Mouse (Mus musculus) macrophage (primary cell): ENCODE data around the gene Hsf5. TPM values are rescaled to one million over a fixed set of nuclear protein-coding genes. Genes with fewer than 3 reads are reported as not detected.

Experiments used
- H3K27ac ChIP-seq: fragments of 350-480 bp; formaldehyde crosslinking; 2 replicates; pipeline ENCODE4 v1.9.0; 2021
- H3K36me3 ChIP-seq: fragments of 350-480 bp; formaldehyde crosslinking; 2 replicates; pipeline ENCODE4 v1.9.0; 2021; ENCODE audit errors: inconsistent target
- H3K4me3 ChIP-seq: fragments of 350-480 bp; formaldehyde crosslinking; 2 replicates; pipeline ENCODE4 v1.9.0; 2021; ENCODE audit errors: inconsistent target
- H3K79me2 ChIP-seq: fragments of 350-480 bp; formaldehyde crosslinking; 2 replicates; pipeline ENCODE4 v1.9.0; 2021; ENCODE audit errors: inconsistent target
- WGBS: methylation state at CpG from one replicate; pipeline ENCODE4 v1.1.7; 2026; ENCODE audit warnings: inconsistent platforms; ENCODE audit not compliant: missing documents; 5-methylcytosine and 5-hydroxymethylcytosine counted together
- polyA plus RNA-seq: library from polyadenylated mRNA; stranded (reverse); fragments of 250-400 nt; gene quantifications from 3 replicates; pipeline ENCODE4 v1.2.4, GENCODE M21; 2018; ENCODE audit warnings: inconsistent platforms

The Hsf5 gene
- polyA plus RNA-seq, 1 experiment from 2014 or later = not detected

- H3K27ac ChIP-seq = no peak overlapping the region
- H3K79me2 ChIP-seq = no peaks in the 10 kb centered on the region
- H3K4me3 ChIP-seq = no peak overlapping the region
- H3K36me3 ChIP-seq = no peaks in the 10 kb centered on the region
- WGBS = 90% methylated on average over 7 of the region's 7 CpGs
Measured at GRCm38 (mm10) chr11:87678976-87679375, 62.0 kb downstream of the Hsf5 start.

GRCm38 (mm10) chr11:87680786-87681185, 63.8 kb downstream of the Hsf5 start:
- 89% methylated on average over 9 of the region's 9 CpGs for WGBS
- Histone ChIP-seq H3K27ac (no peak overlapping the region), H3K36me3 (no peaks in the 10 kb centered on the region), H3K79me2 (no peaks in the 10 kb centered on the region), H3K4me3 (no peak overlapping the region)

GRCm38 (mm10) chr11:87682096-87682495, 65.1 kb downstream of the Hsf5 start:
- Histone ChIP-seq H3K79me2 (no peaks in the 10 kb centered on the region), H3K36me3 (no peaks in the 10 kb centered on the region), H3K27ac (no peak overlapping the region), H3K4me3 (no peak overlapping the region)
- WGBS = 93% methylated on average over 12 of the region's 12 CpGs

DNA sequence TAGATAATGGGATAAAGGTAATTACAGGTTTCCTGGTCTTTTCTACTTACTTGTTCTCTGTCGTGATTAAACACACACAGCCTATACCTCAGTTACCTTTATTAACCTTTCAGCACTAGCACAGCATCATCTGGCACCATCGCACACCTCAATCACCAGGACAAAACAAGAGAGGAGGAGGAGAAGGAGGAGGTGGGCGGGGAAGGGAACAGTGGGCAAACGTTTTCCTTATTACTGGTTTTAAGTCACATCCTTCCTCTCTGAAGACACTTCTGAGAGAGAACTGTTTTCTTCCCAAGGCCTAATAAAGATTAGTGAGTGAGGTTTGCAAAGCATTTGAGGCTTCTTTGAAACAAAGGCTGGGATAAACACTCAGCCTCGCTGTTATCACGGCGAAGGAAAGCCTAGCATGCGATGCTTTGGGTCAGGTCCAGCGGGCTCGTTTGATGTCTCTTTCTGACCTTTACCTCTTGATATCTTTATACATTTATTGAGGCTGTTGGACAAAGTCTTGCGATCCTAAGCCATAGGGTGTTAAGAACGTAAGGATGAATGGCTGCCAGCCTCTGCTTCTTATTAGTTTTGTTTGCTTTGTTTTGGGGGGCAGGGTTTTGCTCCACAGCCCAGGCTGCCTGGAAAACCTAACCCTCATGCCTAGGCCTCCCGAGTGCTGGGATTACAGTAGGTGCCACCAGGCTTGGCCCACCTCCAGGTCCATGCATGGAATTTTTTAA, 66.0 kb downstream of the Hsf5 start:
- Histone ChIP-seq H3K4me3 (no peak overlapping the region), H3K36me3 (no peaks in the 10 kb centered on the region)
- WGBS = 72% methylated on average over 13 of the region's 13 CpGs

GRCm38 (mm10) chr11:87686407-87686806, 69.4 kb downstream of the Hsf5 start:
- 62% methylated on average over 7 of the region's 7 CpGs for WGBS
- Histone ChIP-seq H3K4me3 (no peak overlapping the region), H3K79me2 (no peaks in the 10 kb centered on the region), H3K27ac (no peak overlapping the region), H3K36me3 (no peaks in the 10 kb centered on the region)

More for the DNA sequence above, 66.0 kb downstream of the Hsf5 start:
- H3K79me2 ChIP-seq = no peaks in the 10 kb centered on the region
- H3K27ac ChIP-seq = no peak overlapping the region

DNA sequence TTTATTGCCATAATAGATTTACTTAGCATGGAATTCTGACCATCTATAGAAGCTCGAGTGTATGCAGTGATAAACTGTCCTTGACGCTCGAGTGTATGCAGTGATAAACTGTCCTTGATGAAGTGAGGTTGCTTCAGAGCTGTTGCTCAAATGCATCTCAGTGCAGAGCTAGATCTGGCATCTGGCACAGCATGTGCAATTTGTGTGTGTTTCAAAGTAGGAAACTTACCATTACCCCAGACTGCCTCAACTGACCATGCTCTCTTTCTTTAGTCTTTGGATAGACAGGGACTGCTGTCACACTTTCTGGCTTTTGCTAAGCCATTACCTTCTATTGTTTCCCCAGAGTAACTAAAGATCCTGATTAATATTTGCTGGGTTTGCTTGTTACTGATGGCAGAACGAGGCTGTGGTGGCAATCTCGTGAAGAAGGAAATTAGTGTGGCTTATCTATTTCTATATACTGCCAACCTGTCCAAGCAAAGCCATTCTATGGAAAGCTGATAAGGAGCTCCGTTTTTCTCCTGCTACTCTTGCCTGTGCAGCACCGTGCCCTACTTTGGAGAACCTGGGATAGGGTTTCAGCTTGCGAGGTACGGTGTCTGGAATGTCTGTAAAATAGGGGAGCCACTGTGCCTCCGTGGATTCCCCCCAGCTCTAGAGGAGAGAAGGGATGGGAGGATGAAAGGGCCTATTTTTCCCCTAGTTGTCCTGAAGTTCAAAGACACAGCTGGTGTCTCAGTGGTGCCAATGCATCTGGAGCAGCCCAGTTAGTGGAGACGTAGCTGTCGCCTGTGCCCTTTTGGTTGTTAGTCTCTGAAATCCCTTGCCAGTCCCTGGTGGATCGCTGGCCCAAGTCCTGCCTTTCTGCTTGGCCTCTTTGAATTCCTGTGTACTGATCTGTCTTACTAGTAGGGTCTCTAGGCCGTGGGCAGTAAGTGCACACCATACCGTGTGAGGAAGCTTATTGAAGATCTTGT, 70.6 kb downstream of the Hsf5 start:
- 93% methylated on average over 15 of the region's 15 CpGs for WGBS
- H3K79me2 ChIP-seq = no peaks in the 10 kb centered on the region
- no peak overlapping the region for H3K27ac ChIP-seq
- no peaks in the 10 kb centered on the region for H3K36me3 ChIP-seq
- H3K4me3 ChIP-seq = no peak overlapping the region

DNA sequence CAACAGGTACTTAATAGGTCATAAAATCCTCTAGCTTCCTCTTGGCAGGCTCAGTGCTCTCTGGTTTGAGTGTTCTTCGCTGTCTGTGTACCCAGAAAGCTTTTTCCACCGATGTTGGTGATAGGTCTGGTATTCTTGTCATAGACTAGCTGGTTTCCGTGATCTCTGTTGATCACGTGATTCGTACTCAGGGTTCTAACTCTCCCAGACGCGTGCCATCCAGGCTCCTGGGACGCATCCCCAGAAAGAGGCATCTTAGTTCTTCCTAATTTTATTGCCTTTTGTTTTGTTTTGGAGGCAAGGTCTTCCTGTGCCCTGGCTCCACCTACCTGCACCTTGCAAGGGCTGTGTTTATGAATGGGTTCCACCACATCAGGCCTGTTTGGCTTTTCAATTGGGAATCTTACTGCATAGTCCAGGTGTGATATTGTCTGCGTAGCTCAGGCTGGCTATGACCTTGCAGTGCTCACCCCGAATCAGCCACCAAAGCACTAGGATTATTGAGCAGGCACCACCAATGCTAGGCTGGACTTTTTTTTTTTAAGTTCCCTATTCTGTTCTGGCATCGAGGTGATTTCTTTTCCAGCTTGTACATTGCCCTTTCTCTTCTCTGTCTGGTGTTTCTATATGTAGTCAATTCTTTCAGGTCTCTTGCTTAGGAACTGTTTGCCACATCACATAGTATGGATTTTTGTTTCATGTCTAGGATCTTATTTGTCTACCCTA, 71.7 kb downstream of the Hsf5 start:
- H3K36me3 ChIP-seq = no peaks in the 10 kb centered on the region
- H3K79me2 ChIP-seq = no peaks in the 10 kb centered on the region
- WGBS = 77% methylated on average over 11 of the region's 11 CpGs
- no peak overlapping the region for H3K27ac ChIP-seq
- no peak overlapping the region for H3K4me3 ChIP-seq

DNA sequence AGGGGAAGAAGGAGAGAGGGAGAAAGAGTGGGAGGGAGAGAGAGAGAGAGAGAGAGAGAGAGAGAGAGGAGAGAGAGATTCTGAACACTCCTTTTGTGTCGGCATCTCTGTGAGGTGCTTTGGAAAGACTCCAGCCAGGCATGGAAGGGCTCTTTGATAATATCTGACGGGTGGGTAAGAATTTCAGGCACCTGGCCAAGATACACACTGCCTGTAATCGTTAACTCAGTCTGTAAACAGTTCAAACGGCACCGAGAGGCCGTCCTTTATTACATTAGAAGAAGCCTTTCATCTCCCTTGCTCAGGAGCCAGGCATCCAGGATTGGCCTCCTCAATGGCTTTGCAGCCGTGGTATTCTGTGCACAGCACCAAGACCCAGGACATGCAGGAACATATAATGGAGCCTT, 72.4 kb downstream of the Hsf5 start:
- WGBS = 40% methylated on average over 7 of the region's 7 CpGs
- H3K36me3 ChIP-seq = no peaks in the 10 kb centered on the region
- H3K27ac ChIP-seq = no peak overlapping the region
- no peaks in the 10 kb centered on the region for H3K79me2 ChIP-seq
- H3K4me3 ChIP-seq = no peak overlapping the region

- Histone ChIP-seq H3K27ac (no peak overlapping the region), H3K79me2 (no peaks in the 10 kb centered on the region), H3K36me3 (no peaks in the 10 kb centered on the region), H3K4me3 (no peak overlapping the region)
- WGBS = 51% methylated on average over 16 of the region's 16 CpGs
Measured at GRCm38 (mm10) chr11:87690054-87690740, 73.2 kb downstream of the Hsf5 start.

DNA sequence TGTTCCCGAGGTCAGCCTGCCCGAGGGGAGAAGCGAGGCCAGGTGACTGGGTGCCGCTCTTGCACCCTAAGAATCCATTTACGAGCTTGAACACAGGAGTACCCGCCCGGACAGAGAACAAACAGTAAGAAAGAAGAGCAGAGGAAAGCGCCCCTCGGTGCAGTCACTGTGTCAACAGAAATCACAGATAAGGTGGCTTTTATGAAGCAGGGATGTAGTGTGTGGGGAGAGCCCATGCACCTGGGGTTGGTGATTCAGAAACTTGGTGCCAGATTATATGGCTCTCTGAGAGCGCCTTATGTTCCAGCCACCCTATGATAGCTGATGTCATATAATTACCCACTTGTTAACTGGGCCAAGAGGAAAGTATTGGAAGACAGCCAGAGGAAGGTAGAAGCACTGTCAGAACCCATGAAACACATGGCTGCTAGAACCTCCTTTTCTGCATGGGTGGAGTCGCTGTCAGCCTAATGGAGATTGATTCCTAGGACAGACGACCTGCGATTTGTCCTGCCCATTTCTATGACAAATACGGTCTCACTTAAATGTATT, 80.2 kb downstream of the Hsf5 start:
- no peak overlapping the region for H3K4me3 ChIP-seq
- H3K27ac ChIP-seq = no peak overlapping the region
- 91% methylated on average over 14 of the region's 14 CpGs for WGBS
- H3K79me2 ChIP-seq = no peaks in the 10 kb centered on the region
- no peaks in the 10 kb centered on the region for H3K36me3 ChIP-seq

GRCm38 (mm10) chr11:87698126-87698525, 81.2 kb downstream of the Hsf5 start:
- H3K36me3 ChIP-seq = no peaks in the 10 kb centered on the region
- no peak overlapping the region for H3K27ac ChIP-seq
- WGBS = 97% methylated on average over 4 of the region's 4 CpGs

GRCm38 (mm10) chr11:87701108-87701507, 84.1 kb downstream of the Hsf5 start:
- WGBS = 87% methylated on average over 6 of the region's 6 CpGs
- Histone ChIP-seq H3K27ac (no peak overlapping the region), H3K79me2 (no peaks in the 10 kb centered on the region), H3K4me3 (no peak overlapping the region), H3K36me3 (no peaks in the 10 kb centered on the region)

More at GRCm38 (mm10) chr11:87698126-87698525, 81.2 kb downstream of the Hsf5 start:
- Histone ChIP-seq H3K4me3 (no peak overlapping the region), H3K79me2 (no peaks in the 10 kb centered on the region)

DNA sequence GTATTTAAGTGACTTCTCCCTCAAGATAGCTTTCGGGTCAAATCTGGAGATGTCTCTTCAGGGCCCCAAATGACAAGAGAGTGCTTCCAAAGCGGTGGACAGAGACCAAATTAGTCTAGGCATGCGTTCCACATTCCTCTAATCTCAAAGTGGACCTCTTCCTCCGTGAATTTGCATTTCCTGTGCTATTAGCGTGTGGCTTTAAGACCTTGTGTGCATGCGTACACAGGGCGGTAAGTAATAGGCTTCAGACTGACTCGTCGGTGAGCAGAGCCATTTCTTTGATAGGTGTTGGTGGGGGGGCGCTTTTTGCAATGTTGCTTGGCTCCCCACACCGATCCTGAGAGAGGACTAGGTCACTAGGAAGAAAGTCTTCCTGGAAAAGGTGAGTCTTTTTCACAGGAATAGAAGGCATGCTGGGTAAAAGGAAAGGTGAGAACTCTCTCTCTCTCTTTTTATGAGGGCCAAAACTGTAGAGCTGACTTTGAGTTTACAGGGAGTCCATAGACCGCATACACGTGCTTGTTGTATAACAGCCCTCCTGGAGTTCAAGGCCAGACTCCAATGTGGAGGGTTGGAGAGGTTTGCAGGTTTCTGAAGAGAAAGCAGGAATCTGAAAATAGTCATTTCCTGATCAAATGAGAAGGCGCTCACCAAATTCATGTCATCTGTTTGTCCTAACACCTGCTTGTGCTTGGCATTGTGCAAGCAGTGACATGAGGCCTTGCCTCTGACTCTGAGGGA, 85.1 kb downstream of the Hsf5 start:
- WGBS = 50% methylated on average over 14 of the region's 14 CpGs

More for the DNA sequence above, 85.1 kb downstream of the Hsf5 start:
- Histone ChIP-seq H3K79me2 (no peaks in the 10 kb centered on the region), H3K36me3 (no peaks in the 10 kb centered on the region), H3K4me3 (no peak overlapping the region), H3K27ac (no peak overlapping the region)
